Mouse (Mus musculus): ENCODE measurements around the gene Senp3. TPM values are rescaled to one million over a fixed set of nuclear protein-coding genes. Genes with fewer than 3 reads are reported as not detected.
"Not testable (repeated sequence)": the region's sequence is repeated elsewhere in the genome, so short reads cannot be mapped to it uniquely, and the experiment has no call there.

Gene Senp3
- polyA plus RNA-seq (2014; fragmentation: Nextera tagmentation; extraction: Ambion mirVana) = 95.2 and 102 TPM in 2 replicates

DNA sequence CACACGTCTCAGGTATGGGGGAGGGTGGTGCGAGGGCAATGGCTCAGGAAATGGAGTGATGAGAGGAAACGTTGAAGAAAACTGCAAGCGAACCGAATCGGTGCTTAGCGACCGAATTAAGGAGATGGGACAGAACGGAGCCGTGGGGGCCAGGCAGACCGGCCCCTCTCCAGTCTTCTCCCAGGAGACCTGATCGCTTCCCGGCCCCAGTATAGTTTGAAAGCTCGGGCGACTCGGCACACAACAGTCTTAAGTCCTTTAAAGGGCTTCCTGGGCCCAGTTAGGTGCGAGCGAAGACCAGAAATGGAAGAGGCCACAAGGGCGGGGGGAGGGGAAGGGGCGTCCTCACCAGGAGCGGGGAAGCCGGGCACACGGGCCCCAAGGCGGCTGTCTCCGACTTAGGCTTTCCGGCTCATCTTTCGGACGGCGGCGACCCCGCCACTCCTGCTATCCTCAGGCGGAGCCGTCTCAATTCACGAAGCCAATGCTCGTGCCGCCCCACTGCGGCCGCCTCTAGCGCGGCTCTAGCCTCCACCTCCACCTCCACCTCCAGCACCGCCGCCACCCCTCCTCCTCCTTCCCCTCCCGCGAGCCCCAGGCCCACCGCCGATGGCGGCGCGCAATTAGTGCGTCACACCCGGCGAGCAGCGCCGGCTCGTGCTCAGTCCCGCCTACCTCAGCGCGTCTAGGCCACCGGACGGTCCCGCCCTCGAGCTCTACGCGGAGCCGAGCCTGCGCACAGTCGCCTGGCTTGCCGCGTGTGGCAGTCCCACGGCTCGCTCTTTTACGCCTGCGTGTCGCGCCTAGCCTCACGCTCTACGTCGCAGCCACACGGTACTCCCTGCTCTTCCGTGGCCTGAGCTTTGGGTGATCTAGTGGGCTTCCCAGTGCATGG is at the start of gene Senp3:
Gene Senp3 (minus strand): TSS at position 771 of the 895 bp plus-strand sequence.
- peaks cover 37% of the 10 kb centered on the region for H3K36me3 ChIP-seq (ENCODE audit: control insufficient read depth, insufficient read depth, low read length)
- peak within 1 kb of the TSS; percentile 84 for H3K9ac ChIP-seq (ENCODE audit: low read depth, low read length)
- peak within 1 kb of the TSS; percentile 83 for H3K4me3 ChIP-seq (ENCODE audit: low read length)
- under 1% methylated on average over 79 of the region's 80 CpGs for WGBS
- peak within 1 kb of the TSS; percentile 74; the same call in 1 of the 2 replicates for H3K27ac ChIP-seq (ENCODE audit: low read depth, low read length)
- no peaks in the 10 kb centered on the region for H3K9me3 ChIP-seq (ENCODE audit: control insufficient read depth, low read length)
- peaks cover 23% of the 10 kb centered on the region; the same call in 1 of the 2 replicates for H3K4me1 ChIP-seq (ENCODE audit: control insufficient read depth, insufficient read depth, low read length)
- peak; percentile 97 for ATAC-seq (ENCODE audit: low FRiP score, low TSS enrichment)
- H3K27me3 ChIP-seq (ENCODE audit: control insufficient read depth, insufficient read depth, low read length) = no peaks in the 10 kb centered on the region
- H3K4me2 ChIP-seq (replicated peaks; ENCODE audit: low read depth, low read length) = peak within 1 kb of the TSS; percentile 72

DNA sequence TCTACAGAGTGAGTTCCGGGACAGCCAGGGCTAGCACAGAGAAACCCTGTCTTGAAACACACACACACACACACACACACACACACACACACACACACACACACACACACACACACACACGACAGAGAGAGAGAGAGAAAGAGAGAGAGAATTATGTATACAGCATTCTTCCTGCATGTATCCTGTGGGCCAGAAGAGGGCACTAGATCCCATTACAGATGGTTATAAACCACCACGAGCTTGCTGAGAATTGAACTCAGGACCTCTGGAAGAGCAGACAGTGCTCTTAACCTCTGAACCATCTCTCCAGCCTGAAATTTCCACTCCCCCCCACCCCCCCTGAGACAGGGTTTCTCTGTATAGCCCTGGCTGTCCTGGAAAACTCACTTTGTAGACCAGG is 49.5 kb upstream of the Senp3 start:
- 85% methylated on average over 2 of the region's 3 CpGs for WGBS
- H3K4me1 ChIP-seq (ENCODE audit: control insufficient read depth, insufficient read depth, low read length); H3K4me3 ChIP-seq (ENCODE audit: low read length): not testable (repeated sequence)

DNA sequence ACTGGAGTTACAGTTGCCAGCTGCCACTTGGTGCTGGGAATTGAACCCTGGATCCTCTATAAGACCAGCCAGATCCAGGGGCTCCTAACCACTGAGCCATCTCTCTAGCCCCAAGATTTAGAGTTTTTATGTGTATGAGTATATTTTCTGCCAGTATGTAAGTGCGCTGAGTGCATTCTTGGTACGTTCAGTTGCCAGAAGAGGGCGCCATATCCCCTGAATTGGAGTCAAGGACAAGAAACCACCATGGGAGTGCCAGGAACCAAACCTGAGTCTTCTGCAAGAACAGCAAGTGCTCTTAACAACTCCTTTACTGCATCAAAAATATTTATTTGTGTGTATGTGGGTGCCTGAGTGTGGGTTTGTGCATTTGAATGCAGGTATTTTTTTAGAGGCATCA is 47.2 kb upstream of the Senp3 start:
- no peaks in the 10 kb centered on the region for H3K9me3 ChIP-seq (ENCODE audit: control insufficient read depth, low read length)
- H3K4me3 ChIP-seq (ENCODE audit: low read length) = no peak overlapping the region
- no peak overlapping the region for H3K9ac ChIP-seq (ENCODE audit: low read depth, low read length)
- WGBS = 26% methylated on average over 3 of the region's 3 CpGs
- ATAC-seq (ENCODE audit: low FRiP score, low TSS enrichment) = no peak
- H3K27ac ChIP-seq (ENCODE audit: low read depth, low read length) = no peak overlapping the region
- no peak overlapping the region for H3K4me2 ChIP-seq (replicated peaks; ENCODE audit: low read depth, low read length)
- peaks cover 9% of the 10 kb centered on the region for H3K36me3 ChIP-seq (ENCODE audit: control insufficient read depth, insufficient read depth, low read length)
- no peaks in the 10 kb centered on the region for H3K27me3 ChIP-seq (ENCODE audit: control insufficient read depth, insufficient read depth, low read length)
- H3K4me1 ChIP-seq (ENCODE audit: control insufficient read depth, insufficient read depth, low read length) = no peaks in the 10 kb centered on the region

More for the DNA sequence above, 49.5 kb upstream of the Senp3 start:
- peaks cover 33% of the 10 kb centered on the region for H3K36me3 ChIP-seq (ENCODE audit: control insufficient read depth, insufficient read depth, low read length)
- H3K9ac ChIP-seq (ENCODE audit: low read depth, low read length); ATAC-seq (ENCODE audit: low FRiP score, low TSS enrichment); H3K4me2 ChIP-seq (replicated peaks; ENCODE audit: low read depth, low read length); H3K27ac ChIP-seq (ENCODE audit: low read depth, low read length); H3K27me3 ChIP-seq (ENCODE audit: control insufficient read depth, insufficient read depth, low read length); H3K9me3 ChIP-seq (ENCODE audit: control insufficient read depth, low read length): not testable (repeated sequence)

DNA sequence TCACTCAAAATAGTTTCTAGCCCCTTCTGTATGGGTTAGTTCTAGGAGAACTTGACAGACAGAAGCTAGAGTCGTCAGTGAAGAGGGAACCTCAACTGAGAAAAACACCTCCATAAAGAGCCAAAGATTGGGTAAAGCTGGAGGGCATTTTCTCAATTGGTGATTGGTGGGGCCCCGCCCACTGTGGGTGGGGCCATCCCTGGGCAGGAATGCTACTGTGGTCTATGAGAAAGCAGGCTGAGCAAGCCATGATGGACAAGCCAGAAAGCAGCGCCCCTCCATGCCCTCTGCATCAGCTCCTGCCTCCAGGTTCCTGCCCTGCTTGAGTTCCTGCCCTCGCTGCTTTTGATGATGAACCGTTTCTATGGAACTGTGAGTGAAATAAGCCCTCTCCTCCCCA is 44.1 kb upstream of the Senp3 start:
- Histone ChIP-seq H3K9ac (ENCODE audit: low read depth, low read length) (no peak overlapping the region), H3K36me3 (ENCODE audit: control insufficient read depth, insufficient read depth, low read length) (no peaks in the 10 kb centered on the region), H3K4me3 (ENCODE audit: low read length) (no peak overlapping the region), H3K9me3 (ENCODE audit: control insufficient read depth, low read length) (no peaks in the 10 kb centered on the region), H3K4me1 (ENCODE audit: control insufficient read depth, insufficient read depth, low read length) (no peaks in the 10 kb centered on the region), H3K27me3 (ENCODE audit: control insufficient read depth, insufficient read depth, low read length) (no peaks in the 10 kb centered on the region), H3K4me2 (replicated peaks; ENCODE audit: low read depth, low read length) (no peak overlapping the region), H3K27ac (ENCODE audit: low read depth, low read length) (no peak overlapping the region)
- no peak for ATAC-seq (ENCODE audit: low FRiP score, low TSS enrichment)
- 30% methylated on average over 5 of the region's 5 CpGs for WGBS

DNA sequence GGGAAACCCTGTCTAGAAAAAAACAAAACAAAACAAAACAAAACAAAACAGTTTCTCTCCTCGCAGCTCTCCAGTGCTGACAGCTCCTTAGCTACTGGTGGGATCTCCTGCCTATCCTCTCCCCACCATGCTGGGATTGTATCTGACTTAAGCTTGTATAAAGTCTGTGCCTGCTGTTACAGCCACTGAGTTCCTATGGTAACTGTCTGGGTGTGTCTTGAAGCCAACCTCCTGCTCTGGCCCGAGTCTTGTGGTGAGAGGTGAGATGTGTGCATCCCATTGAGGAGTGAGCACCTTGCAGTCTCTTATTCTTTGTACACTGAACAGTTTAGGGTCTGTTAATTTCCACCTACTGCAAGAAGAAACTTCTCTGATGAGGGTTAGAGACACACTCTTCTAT is 41.2 kb upstream of the Senp3 start:
- no peak overlapping the region for H3K4me2 ChIP-seq (replicated peaks; ENCODE audit: low read depth, low read length)
- WGBS = 54% methylated on average over 2 of the region's 2 CpGs
- H3K27me3 ChIP-seq (ENCODE audit: control insufficient read depth, insufficient read depth, low read length) = no peaks in the 10 kb centered on the region
- H3K9ac ChIP-seq (ENCODE audit: low read depth, low read length) = no peak overlapping the region
- no peaks in the 10 kb centered on the region for H3K4me1 ChIP-seq (ENCODE audit: control insufficient read depth, insufficient read depth, low read length)
- ATAC-seq (ENCODE audit: low FRiP score, low TSS enrichment) = no peak
- no peaks in the 10 kb centered on the region for H3K36me3 ChIP-seq (ENCODE audit: control insufficient read depth, insufficient read depth, low read length)
- H3K4me3 ChIP-seq (ENCODE audit: low read length) = no peak overlapping the region
- no peak overlapping the region for H3K27ac ChIP-seq (ENCODE audit: low read depth, low read length)
- H3K9me3 ChIP-seq (ENCODE audit: control insufficient read depth, low read length) = no peaks in the 10 kb centered on the region

DNA sequence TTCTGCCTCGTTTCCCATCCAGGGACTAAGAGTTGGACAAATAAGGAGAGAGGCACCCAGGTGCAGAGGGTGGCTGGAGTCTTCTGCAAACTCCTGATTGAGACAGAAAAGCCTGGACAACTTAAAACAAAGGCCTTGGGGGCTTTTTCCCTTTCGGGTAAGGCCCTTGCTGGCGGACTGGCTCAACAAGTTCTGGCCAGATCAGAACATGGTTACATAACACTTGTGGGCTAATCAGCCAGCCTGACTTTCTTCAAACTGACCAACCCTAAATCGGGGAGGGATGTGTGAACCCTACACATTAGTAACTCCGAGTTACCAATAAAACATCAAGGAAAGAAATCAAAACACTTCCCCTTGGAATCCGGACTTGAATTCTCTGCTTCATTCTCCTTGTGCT is 39.0 kb upstream of the Senp3 start:
- H3K9ac ChIP-seq (ENCODE audit: low read depth, low read length) = no peak overlapping the region
- no peaks in the 10 kb centered on the region for H3K27me3 ChIP-seq (ENCODE audit: control insufficient read depth, insufficient read depth, low read length)
- WGBS = 52% methylated on average over 6 of the region's 6 CpGs
- H3K4me2 ChIP-seq (replicated peaks; ENCODE audit: low read depth, low read length) = no peak overlapping the region
- peaks cover 4% of the 10 kb centered on the region; the same call in 1 of the 2 replicates for H3K4me1 ChIP-seq (ENCODE audit: control insufficient read depth, insufficient read depth, low read length)
- no peaks in the 10 kb centered on the region for H3K9me3 ChIP-seq (ENCODE audit: control insufficient read depth, low read length)
- ATAC-seq (ENCODE audit: low FRiP score, low TSS enrichment) = no peak
- no peak overlapping the region for H3K4me3 ChIP-seq (ENCODE audit: low read length)
- no peak overlapping the region for H3K27ac ChIP-seq (ENCODE audit: low read depth, low read length)
- H3K36me3 ChIP-seq (ENCODE audit: control insufficient read depth, insufficient read depth, low read length) = no peaks in the 10 kb centered on the region

DNA sequence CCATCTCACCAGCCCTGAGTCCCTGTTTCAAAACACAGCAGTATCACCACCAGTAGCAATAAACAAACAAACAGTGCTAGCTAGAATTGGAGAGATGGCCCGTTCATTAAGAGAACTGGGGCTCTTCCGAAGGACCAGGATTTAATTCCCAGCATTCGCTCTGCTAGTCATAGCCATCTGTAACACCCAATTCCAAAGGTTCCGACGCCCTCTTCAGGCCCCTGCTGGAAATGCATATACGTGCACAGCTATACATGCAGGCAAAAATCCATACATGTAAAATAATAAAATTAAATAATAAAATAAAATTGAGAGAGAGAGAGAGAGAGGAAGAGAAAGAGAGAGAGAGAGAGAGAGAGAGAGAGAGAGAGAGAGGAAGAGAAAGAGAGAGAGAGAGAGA is 37.5 kb upstream of the Senp3 start:
- 77% methylated on average over 6 of the region's 6 CpGs for WGBS
- Histone ChIP-seq H3K9ac (ENCODE audit: low read depth, low read length) (no peak overlapping the region), H3K27me3 (ENCODE audit: control insufficient read depth, insufficient read depth, low read length) (no peaks in the 10 kb centered on the region), H3K36me3 (ENCODE audit: control insufficient read depth, insufficient read depth, low read length) (no peaks in the 10 kb centered on the region), H3K27ac (ENCODE audit: low read depth, low read length) (no peak overlapping the region), H3K4me3 (ENCODE audit: low read length) (no peak overlapping the region), H3K9me3 (ENCODE audit: control insufficient read depth, low read length) (no peaks in the 10 kb centered on the region), H3K4me2 (replicated peaks; ENCODE audit: low read depth, low read length) (no peak overlapping the region), H3K4me1 (ENCODE audit: control insufficient read depth, insufficient read depth, low read length) (peaks cover 17% of the 10 kb centered on the region)
- no peak for ATAC-seq (ENCODE audit: low FRiP score, low TSS enrichment)

DNA sequence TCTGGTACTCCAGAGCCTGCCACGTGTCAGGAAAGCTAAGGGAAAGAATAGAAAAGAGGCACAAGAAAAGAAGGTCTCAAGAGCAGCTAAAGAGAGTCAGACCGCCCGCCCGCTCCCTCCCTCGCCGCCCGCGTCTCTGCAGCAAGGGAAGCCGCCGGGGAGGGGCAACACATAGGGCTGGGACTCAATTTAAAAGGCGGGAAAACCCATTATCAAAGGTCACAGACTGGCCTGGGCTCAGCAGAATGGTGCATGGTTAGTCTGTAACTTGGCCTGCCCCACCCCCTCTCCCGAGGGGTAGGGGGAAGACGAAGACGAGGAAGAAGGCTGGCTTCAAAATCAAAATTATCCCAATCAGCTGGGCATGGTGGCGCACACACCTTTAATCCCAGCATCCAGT is 36.8 kb upstream of the Senp3 start:
- no peak for ATAC-seq (ENCODE audit: low FRiP score, low TSS enrichment)
- H3K9me3 ChIP-seq (ENCODE audit: control insufficient read depth, low read length) = no peaks in the 10 kb centered on the region
- WGBS = 27% methylated on average over 15 of the region's 15 CpGs
- no peak overlapping the region for H3K4me3 ChIP-seq (ENCODE audit: low read length)
- H3K27ac ChIP-seq (ENCODE audit: low read depth, low read length) = no peak overlapping the region
- no peak overlapping the region for H3K4me2 ChIP-seq (replicated peaks; ENCODE audit: low read depth, low read length)
- H3K4me1 ChIP-seq (ENCODE audit: control insufficient read depth, insufficient read depth, low read length) = peaks cover 20% of the 10 kb centered on the region
- H3K27me3 ChIP-seq (ENCODE audit: control insufficient read depth, insufficient read depth, low read length) = no peaks in the 10 kb centered on the region
- no peak overlapping the region for H3K9ac ChIP-seq (ENCODE audit: low read depth, low read length)
- no peaks in the 10 kb centered on the region for H3K36me3 ChIP-seq (ENCODE audit: control insufficient read depth, insufficient read depth, low read length)

DNA sequence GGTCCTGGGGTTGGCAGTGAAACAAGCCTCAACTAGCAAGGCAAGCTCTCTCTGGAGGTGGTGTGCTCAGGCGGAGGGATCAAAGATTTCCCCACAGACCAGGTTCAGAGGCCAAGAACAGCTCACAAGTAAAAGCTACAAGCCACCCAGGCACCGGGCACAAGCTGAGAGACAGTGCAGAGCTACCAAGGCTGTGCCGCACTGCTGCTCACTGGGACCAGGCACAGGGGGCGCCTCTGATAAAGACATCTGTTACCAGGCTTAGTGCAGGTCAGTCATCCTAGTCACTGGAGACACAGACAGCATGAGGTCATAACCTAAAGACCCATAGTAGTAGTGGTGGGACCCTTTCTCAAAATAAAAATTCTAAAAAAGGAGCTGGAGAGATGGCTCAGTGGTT is 35.1 kb upstream of the Senp3 start:
- no peaks in the 10 kb centered on the region for H3K9me3 ChIP-seq (ENCODE audit: control insufficient read depth, low read length)
- 70% methylated on average over 4 of the region's 4 CpGs for WGBS
- no peak for ATAC-seq (ENCODE audit: low FRiP score, low TSS enrichment)
- no peak overlapping the region for H3K27ac ChIP-seq (ENCODE audit: low read depth, low read length)
- peaks cover 20% of the 10 kb centered on the region for H3K4me1 ChIP-seq (ENCODE audit: control insufficient read depth, insufficient read depth, low read length)
- H3K27me3 ChIP-seq (ENCODE audit: control insufficient read depth, insufficient read depth, low read length) = no peaks in the 10 kb centered on the region
- H3K4me2 ChIP-seq (replicated peaks; ENCODE audit: low read depth, low read length) = no peak overlapping the region
- H3K9ac ChIP-seq (ENCODE audit: low read depth, low read length) = no peak overlapping the region
- no peaks in the 10 kb centered on the region for H3K36me3 ChIP-seq (ENCODE audit: control insufficient read depth, insufficient read depth, low read length)
- H3K4me3 ChIP-seq (ENCODE audit: low read length) = no peak overlapping the region

All from kidney, embryonic 14.5 days (tissue).